Mouse (Mus musculus): ENCODE measurements around the gene Gm20388.

DNA sequence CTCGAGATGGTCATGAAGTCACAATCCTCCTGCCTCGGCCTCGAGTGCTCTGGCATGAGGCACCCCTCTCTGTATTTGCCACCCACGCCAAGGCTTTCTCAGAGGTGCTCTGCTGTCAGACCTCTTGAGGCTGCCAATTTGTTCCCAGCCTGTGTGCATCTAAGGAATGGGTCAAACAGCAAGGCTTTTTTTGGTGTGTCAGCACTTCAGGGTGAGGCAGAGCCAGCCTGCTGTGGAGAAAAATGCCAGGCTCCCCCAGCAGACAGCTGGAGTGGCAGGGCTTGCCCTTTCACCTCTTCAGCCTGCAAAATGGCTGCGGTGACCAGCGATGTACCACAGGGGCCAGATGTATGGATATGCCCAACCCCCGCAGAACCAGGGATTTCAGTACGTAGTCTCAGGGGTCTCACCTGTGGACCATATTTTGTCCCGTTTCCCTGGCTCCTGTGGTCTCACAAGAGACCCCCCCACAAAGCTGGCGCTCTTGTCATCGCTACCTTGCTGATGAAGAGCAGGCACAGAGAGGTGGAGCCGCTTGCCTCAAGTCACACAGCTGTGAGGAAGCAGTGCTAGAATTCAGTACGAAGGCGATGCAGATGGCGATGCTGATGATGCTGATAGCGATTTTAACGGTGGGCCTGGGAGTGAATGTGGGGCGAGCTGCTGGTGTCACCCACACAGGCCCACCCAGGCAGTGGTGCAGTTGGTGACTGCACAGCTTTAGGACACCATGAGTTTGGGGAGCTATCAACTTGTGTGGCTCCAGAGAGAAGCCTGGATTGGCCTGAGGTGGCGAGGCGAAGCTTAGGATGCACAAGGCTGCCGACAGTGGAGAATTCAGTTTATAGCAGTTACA is 840.8 kb downstream of the Gm20388 start:
- no peak for TF ChIP-seq CTCF (IDR thresholded peaks at IDR 0.05; ENCODE audit: insufficient read depth, low read depth, low read length)
- TF ChIP-seq POLR2A (IDR thresholded peaks at IDR 0.05; ENCODE audit: insufficient read depth, low read depth, low read length), result no peak

Measured in olfactory bulb, adult 2 months (tissue).